Mouse (Mus musculus) kidney, adult 2 months (tissue): ENCODE data around the gene Nle1.
"Not testable (repeated sequence)": the region's sequence is repeated elsewhere in the genome, so short reads cannot be mapped to it uniquely, and the experiment has no call there.

Source experiments
- CTCF ChIP-seq: fragments of 200-500 bp; conservative IDR thresholded peaks from 2 replicates; pipeline ENCODE4 v1.5.1; 2011; ENCODE audit warnings: low read depth, mild to moderate bottlenecking, control low read depth, low read length, moderate library complexity, mixed read lengths; ENCODE audit not compliant: insufficient read depth, insufficient read length
- POLR2A ChIP-seq: fragments of 200-500 bp; IDR thresholded peaks from one replicate; pipeline ENCODE4 v1.6.1; 2011; ENCODE audit warnings: low read depth, low read length, control low read depth

DNA sequence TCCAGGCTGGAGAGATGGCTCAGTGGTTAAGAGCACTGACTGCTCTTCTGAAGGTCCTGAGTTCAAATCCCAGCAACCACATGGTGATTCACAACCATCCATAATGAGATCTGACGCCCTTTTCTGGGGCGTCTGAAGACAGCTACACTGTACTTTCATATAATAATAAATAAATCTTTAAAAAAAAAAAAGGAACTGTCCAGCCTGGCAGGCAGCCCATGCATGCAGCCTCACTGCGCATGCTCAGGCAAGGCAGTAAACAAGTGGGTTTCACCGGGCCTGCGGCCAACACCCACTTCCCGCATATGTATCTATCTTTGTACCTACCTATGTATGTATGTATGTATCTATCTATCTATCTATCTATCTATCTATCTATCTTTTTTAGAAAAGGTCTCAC is 15.7 kb upstream of the Nle1 start:
- TF ChIP-seq CTCF, POLR2A: not testable (repeated sequence)
